Mouse (Mus musculus): ENCODE data around the gene Lsm11.
"Not testable (repeated sequence)": the region's sequence is repeated elsewhere in the genome, so short reads cannot be mapped to it uniquely, and the experiment has no call there.

Lsm11 gene

DNA sequence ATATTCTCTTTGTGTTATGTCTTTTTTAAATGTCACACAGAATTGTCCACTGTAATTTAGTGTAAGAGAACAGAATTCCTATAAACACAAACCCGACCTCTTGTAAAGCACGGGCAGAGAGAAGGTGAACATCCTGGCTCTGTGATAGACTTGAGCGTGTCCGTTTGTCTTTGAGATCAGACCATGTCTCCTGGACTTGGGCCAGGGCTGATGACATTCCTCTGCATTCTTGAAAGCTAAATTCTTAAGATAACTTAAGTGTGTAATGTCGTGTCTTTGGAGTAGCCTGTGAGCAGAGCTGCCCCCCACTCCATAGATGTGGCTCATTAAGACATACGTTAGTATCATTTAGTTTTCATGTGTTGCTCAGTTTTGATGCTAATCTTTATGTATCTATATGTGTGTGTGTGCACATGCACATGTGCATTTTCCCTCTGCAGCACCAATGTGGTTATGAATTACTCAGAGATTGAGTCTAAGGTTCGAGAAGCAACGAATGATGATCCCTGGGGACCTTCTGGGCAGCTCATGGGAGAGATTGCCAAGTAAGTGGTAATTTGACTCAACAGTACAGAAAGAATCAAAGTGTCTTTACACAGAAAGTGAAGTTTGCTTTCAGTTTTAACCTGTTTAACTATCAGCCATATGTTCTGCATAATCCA is 61.3 kb downstream of the Lsm11 start:
- no peak for DNase-seq (ENCODE audit: low spot score in 2 of 2)

DNA sequence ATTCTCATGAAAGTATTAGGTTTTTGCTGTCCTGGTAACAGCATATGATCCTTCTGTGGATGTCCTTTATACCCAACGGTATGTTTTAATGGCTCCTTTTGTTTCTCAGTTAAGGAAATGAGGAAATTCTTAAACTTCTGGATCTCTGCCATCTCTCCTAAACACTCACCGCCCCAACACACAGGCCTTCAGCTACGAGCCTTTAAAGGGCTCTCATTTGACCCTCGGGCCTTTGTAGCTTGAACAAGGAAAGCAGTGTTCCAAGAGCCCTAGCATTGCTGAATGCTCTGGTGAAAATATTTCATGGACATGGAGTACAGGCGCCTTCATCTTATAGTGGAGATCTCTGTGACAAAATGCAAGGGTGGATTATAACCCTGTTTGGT is 63.1 kb downstream of the Lsm11 start:
- no peak for DNase-seq (ENCODE audit: low spot score in 2 of 2)

DNA sequence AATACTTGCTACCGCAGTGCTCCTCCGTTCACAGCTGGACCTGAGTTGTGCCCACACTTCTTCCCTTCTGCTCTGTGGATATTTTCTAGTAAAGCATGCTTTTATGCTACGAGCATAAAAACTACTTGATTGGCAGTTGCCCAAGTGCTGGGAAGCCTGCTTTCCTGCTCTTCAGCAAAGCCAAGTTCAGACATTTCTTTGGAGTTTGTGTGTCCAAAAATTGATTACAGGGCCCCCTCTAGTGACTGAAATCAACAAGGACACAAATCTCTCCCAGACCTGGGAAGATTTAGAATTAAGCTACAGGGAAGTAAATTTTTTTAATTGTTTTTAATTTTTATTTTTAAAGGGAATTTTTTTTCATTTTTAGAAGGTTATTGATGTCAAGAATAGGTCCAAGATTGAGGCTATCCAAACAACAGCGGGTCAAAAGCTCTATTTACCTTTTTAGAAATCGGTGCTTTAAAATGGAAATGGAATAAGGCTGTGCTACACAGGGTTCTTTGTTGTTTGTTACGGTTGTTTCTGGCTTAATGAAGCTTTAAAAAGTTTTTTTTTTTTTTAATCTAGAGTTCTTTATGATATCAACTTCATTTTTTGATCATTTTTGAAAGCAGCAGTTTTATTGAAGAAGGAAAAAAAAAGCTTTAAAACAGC is 63.6 kb downstream of the Lsm11 start:
- DNase-seq (ENCODE audit: low spot score in 2 of 2), result no peak

DNA sequence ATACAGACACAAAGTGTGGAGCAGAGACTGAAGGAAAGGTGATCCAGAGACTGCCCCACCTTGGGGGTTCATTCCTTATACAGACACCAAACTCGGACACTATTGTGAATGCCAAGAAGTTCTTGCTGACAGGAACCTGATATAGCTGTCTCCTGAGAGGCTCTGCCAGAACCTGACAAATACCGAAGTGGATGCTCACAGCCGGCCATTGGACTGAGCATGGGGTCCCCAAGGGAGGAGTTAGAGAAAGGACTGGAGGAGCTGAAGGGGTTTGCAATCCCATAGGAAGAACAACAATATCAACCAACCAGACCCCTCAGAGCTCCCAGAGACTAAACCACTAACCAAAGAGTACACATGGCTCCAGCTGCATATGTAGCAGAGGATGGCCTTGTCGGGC is 65.4 kb downstream of the Lsm11 start:
- DNase-seq (ENCODE audit: low spot score in 2 of 2), result not testable (repeated sequence)
